Mouse (Mus musculus) kidney, adult 9 months (tissue): ENCODE results near the gene Wfdc8.
"Not testable (repeated sequence)": the region's sequence is repeated elsewhere in the genome, so short reads cannot be mapped to it uniquely, and the experiment has no call there.

ENCODE experiments used
- DNase-seq: peaks from one replicate; pipeline ENCODE4 v3.0.0; 2022

Gene Wfdc8

DNA sequence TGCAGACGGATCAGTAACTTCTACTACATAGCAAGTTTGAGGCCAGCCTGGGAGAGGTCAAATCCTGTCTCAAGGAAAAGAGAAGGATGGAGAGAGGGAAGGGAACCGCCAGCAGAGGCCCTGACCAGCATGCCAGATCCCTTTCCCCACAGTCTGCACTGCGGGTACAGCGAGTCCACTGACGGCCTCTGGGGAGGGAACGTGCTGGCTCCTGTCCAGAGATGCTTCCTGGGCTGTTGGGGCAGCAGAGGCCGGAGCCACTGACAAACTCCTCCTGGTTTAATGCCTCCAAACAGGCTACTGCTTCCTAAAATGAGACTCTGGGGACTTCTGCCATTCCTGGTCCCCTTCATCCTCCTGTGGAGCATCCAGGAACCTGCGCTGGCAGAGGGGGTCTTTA lies at the start of gene Wfdc8, which contains the start of gene Wfdc6b:
Gene Wfdc8 (minus strand): TSS at position 156 of the 400 bp plus-strand sequence.
Gene Wfdc6b (plus strand): TSS at position 52 of the 400 bp plus-strand sequence.
- peak; percentile 25 for DNase-seq

- no peak for DNase-seq
Observed at GRCm38 (mm10) chr2:164656483-164656882, 43.1 kb upstream of the Wfdc8 start, which contains the start of gene Wfdc9. Gene Wfdc9, minus strand, starts transcription at chr2:164656583.

DNA sequence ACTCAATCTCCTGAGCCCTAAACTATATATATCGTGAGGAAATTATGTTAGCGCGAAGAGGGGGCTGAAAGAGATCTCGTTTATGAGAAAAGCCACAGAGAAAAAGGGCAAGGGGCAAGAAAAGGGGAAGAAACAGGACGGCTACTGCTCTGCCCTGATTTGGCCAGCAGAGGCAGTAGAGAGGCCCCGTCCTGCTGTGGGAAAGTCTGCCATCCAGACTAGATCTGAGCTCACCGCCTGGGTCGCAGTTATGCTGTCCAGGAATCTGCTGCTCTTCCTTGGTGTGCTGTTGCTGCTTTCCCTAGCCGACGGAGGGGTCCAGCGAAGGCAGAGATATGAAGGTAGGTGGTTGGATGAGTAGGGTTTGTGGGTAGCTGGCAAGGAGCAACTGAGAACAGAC lies 42.4 kb upstream of the Wfdc8 start, which contains the start of gene Wfdc10:
Gene Wfdc10 (plus strand): TSS at position 189 of the 400 bp plus-strand sequence.
- DNase-seq: peak; percentile 47

DNA sequence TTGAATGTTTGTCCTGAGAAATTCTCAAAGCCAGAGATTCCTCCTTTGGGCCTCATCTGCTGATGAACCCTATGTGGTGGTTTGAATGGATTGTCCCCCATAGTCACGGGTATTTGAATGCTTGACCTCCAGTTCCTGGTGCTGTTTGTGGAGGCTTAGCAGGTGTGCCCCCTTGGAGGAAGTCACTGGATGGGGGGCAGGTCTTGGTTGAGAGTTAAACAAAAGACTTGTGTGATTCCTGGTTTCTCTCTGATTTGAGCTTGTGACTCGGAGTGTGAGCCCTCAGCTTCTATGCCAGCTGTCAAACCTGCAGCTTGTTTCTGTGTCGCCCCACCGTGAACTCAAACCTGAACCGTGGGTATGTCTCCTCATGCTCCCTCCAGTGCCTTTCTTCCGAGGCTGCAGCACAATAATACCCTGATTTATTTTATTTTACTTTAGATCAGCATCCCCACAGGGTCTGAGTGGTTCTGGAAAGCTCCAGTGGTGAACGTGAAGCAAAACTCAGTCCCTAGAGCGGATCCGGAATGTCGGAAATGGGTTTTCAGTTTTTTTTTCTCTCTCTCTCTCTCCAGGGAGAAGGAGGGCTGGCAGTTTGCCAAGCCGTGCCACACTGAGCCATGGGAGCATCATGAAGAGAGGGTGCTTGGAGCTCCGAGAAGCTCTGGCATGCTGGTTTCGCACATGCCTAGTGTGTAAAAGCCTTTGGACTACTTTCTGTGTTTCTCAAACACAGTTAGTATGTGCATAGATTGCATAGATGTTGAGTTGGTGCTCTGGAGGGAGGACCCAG lies 28.7 kb upstream of the Wfdc8 start:
- peak; percentile 7 for DNase-seq

DNA sequence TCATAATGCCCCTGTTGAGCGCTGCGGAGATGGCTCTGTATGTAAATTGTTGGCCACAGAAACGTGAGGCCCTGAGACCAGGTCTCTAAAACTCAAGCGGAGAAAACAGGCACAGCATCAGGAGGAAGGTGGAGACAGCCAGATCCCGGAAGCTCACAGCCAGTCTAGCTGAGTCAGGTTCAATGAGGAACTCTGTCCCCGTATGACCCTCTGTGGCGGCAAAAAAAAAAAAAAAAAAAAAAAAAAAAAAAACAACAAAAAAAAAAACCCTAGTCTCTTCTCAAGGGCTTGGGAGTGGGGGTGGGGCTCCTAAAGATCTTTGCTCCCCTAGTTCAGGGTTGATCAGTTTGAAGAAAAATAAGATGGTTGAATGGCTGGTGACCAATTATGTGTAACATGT lies 27.7 kb upstream of the Wfdc8 start:
- DNase-seq: peak; percentile 60

DNA sequence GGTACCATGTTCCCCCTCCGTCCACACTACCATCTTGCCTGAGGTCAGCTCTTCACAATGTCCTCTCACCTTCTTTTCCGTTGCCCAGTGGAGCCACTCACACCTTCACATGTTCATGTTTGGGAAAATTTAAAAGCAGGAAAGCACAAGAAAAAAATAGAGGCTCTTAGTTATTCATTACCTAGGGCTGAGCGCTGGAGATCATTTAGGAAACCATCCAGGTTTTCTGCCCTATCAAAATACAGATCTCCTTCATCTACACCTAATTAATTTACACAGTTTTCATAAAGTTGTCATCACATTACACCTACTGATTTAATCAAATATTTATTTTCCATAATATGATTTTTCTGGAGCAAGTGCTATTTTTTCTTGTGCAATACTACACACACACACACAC lies 25.3 kb upstream of the Wfdc8 start, which contains the start of gene Wfdc16:
Gene Wfdc16 (minus strand): TSS at position 101 of the 400 bp plus-strand sequence.
- DNase-seq: peak; percentile 28

GRCm38 (mm10) chr2:164635266-164635665 lies 21.8 kb upstream of the Wfdc8 start:
- peak; percentile 7 for DNase-seq

- DNase-seq: peak; percentile 5
Observed at GRCm38 (mm10) chr2:164621775-164622174, 8.3 kb upstream of the Wfdc8 start.

DNA sequence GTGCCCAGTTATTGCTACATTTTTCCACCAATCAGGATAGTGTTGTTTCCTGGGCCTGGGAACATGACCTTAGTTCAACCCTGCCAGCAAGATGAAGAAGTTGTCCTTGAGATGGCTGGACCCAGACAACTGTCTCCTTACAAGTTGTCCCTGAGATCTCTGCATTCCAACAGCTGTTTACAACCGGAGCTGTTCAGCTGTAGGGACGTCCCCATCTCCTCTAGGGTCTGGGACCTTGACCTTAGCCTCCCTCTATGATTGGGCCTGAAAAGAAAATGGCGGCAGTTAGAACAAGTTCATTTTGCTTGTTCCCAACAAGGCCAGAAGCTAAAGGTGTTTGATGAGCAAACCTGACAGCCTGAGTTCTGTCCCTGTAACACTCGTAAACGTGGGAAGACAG lies 5.6 kb upstream of the Wfdc8 start:
- no peak for DNase-seq

- DNase-seq: no peak
Observed at GRCm38 (mm10) chr2:164615386-164615785, 2.0 kb upstream of the Wfdc8 start.

DNA sequence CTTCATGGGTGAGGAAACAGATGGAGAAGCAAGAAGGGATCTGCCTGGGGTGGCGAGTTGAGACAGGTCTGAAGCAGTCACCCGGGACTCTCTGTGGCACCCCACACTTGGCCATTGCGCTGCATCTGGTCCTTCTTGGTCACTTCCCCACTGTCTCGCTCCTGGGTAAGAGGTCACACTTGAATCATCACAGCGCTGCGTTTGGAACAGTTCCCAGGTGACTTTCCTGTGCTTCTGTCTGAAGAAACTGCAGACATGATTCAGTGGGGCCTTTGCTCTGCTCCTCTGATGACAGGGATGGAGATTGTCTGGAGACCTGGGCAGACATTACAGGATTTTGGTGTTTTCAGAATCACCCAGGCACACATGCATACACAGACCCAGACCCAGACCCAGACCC lies 4.6 kb downstream of the Wfdc8 start:
- no peak for DNase-seq

GRCm38 (mm10) chr2:164604411-164604810 lies 9.0 kb downstream of the Wfdc8 start:
- DNase-seq: no peak

DNA sequence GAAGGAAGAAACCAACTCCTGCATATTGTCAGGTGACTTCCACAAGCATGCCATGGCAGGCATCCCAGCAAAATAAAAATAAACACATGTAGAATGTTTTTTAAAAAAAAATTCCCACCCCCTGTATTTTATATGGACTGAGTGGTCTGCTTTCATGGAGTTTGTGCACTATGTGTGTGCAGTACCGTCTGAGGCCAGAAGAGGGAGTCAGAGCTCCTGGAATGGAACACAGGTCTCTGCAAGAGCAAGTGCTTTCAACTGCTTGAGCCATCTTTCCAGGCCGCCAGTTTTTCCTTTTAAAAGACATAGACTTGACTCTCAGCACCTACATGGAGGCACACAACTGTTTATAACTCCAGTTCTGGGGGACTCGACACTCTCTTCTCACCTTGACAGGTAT lies 9.9 kb downstream of the Wfdc8 start:
- DNase-seq: no peak

GRCm38 (mm10) chr2:164600179-164600578 lies 13.2 kb downstream of the Wfdc8 start:
- no peak for DNase-seq

GRCm38 (mm10) chr2:164593494-164593893 lies 19.9 kb downstream of the Wfdc8 start, which contains the start of gene Eppin:
Gene Eppin, minus strand, starts transcription at chr2:164593594.
- no peak for DNase-seq

GRCm38 (mm10) chr2:164592014-164592413 lies 21.4 kb downstream of the Wfdc8 start:
- DNase-seq: peak; percentile 39

DNA sequence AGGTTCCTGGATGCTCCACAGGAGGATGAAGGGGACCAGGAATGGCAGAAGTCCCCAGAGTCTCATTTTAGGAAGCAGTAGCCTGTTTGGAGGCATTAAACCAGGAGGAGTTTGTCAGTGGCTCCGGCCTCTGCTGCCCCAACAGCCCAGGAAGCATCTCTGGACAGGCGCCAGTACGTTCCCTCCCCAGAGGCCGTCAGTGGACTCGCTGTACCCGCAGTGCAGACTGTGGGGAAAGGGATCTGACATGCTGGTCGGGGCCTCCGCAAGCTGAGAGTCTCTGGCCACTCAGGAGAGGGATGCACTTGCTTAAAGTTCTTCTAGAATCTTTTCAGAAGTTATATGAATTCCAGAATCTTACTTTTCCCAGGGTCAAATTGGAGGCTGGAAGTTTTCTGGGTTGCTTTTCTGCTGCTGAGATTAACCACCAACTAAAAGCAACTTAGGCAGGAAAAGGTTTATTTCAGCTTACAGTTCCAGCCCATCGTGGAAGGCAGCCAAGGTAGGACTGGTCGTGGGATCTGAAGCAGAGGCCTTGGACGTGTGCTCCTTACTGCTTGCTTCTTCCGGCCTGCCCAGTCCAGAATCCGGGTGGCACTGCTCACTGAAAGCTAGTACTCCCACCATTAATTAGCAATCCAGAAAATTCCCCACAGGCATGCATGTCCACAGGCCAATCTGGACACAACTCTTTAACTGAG lies 28.3 kb downstream of the Wfdc8 start, which contains the start of gene Wfdc6a:
Gene Wfdc6a (minus strand): TSS at position 423 of the 701 bp plus-strand sequence.
- not testable (repeated sequence) for DNase-seq

- DNase-seq: not testable (repeated sequence)
Observed at GRCm38 (mm10) chr2:164573359-164573758, 40.1 kb downstream of the Wfdc8 start, which contains the start of gene Spint3. Gene Spint3, minus strand, starts transcription at chr2:164573459.

DNA sequence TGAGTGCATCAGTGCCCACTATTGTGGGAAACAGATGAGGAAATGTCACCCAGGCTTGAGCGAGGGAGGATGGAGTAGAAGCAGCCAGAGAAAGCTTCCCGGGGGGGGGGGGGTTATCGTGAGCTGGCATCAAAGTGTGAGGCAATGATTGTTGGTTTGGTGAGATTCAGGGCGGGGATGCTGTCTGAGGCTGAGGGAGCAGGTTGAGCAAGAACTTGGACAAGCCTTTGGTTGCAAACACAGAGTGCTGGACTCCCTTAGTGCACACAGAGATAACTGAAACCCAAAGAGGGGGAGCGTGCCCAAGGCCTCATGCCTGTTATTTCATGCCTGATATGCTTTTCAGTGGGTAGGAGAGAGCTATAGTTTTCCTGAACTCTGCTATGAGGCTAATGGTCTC lies 46.0 kb downstream of the Wfdc8 start:
- DNase-seq: no peak

DNA sequence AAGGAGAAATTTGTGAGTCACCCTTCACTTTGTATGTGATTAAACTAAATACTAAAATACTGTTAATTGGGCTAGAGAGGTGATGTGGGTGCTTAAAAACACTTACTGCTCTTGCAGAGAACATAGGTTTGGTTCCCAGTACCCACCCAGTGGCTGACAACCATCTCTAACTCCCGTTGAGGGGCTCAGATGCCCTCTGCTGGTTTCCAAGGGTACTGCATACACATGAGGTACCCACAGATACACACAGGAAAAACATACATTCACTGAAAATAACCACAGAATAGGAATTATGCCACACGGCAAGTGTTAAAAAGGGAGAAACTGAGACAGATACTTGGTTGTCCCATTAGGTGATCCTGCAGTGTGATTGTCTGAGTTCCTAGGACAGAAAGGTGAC lies 46.4 kb downstream of the Wfdc8 start:
- no peak for DNase-seq

- DNase-seq: no peak
Observed at GRCm38 (mm10) chr2:164564346-164564745, 49.1 kb downstream of the Wfdc8 start.

DNA sequence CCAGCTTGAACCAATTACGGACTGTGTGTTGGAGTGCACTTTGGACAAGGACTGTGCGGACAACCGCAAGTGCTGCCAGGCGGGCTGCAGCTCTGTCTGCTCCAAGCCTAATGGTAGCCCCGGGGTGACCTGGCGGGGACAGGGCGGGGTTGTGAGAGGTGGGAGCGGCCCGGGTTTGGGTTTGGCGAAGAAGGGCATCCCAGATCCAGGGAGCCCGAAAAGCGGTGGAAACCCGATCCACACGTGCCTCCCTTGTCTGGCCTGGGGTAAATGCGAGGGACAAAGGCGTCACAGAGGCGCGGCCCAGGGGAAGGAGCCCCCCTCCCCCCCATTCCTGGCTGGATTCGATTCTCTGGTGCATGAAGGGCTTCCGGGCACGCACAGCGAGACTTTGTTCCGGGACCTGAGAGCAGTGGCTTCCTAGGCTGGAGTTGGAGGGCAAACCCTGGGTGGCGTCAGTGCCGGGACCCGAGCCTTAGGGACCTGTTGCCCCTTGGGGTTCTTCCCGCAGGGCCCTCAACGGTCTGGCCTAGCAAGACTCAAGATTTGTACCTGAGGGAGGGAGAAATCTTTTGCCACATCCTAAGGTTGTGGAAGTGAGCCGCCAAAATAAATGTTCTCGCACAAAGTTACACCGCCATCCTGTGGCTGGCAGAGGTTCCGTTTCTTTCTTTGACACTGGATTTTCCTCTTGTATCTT lies 49.9 kb downstream of the Wfdc8 start:
- peak; percentile 55 for DNase-seq
